Mouse (Mus musculus) adrenal gland, postnatal 14 days (tissue): ENCODE results near the gene Hectd4. TPM values are rescaled to one million over a fixed set of nuclear protein-coding genes. Genes with fewer than 3 reads are reported as not detected.

Experiments used
- DNase-seq: peaks from one replicate; pipeline ENCODE4 v3.0.0; 2021; ENCODE audit warnings: mixed read lengths
- total RNA-seq: library from RNA; stranded (reverse); gene quantifications from 2 replicates; pipeline ENCODE4 v1.2.3, GENCODE M21; 2021

Hectd4 gene
- total RNA-seq, 1 experiment from 2014 or later, result 27.1 TPM

GRCm38 (mm10) chr5:121397187-121398145 is 177.4 kb downstream of the Hectd4 start, which contains the start of gene Naa25:
Gene Naa25, plus strand, starts transcription at chr5:121397936.
- peak; percentile 98 for DNase-seq

- no peak for DNase-seq
Observed at GRCm38 (mm10) chr5:121398146-121398964, 178.3 kb downstream of the Hectd4 start.

- DNase-seq, result no peak
Observed at GRCm38 (mm10) chr5:121398965-121399462, 179.0 kb downstream of the Hectd4 start.

- DNase-seq, result no peak
Observed at GRCm38 (mm10) chr5:121399540-121399939, 179.5 kb downstream of the Hectd4 start.

GRCm38 (mm10) chr5:121400064-121400463 is 180.0 kb downstream of the Hectd4 start:
- no peak for DNase-seq

- no peak for DNase-seq
Observed at GRCm38 (mm10) chr5:121400849-121401248, 180.8 kb downstream of the Hectd4 start.

GRCm38 (mm10) chr5:121407856-121408255 is 187.8 kb downstream of the Hectd4 start:
- peak; percentile 57 for DNase-seq

GRCm38 (mm10) chr5:121410975-121411374 is 191.0 kb downstream of the Hectd4 start:
- DNase-seq, result no peak

Other genes with a start within 250 kb of the Hectd4 start
- 2.7 and 3.0 TPM in 2 replicates for gene Rph3a, start 210.1 kb upstream of the Hectd4 start, total RNA-seq
- 98.9 and 120 TPM in 2 replicates for gene Ptpn11, start 28.8 kb upstream of the Hectd4 start, total RNA-seq
- 995 and 1,088 TPM in 2 replicates for gene Rpl6, start 15.7 kb upstream of the Hectd4 start, total RNA-seq
- 38.1 and 52.2 TPM in 2 replicates for gene Trafd1, start 165.4 kb downstream of the Hectd4 start, total RNA-seq
- gene Naa25, start 177.7 kb downstream of the Hectd4 start, total RNA-seq, result 34.7 and 36.3 TPM in 2 replicates
- gene Tmem116, start 231.7 kb downstream of the Hectd4 start, total RNA-seq, result 1.5 and 2.1 TPM in 2 replicates
- 110 and 116 TPM in 2 replicates for gene Erp29, start 232.3 kb downstream of the Hectd4 start, total RNA-seq